Mouse (Mus musculus) liver, embryonic 12.5 days (tissue): ENCODE measurements around the gene Zfp652. TPM values are rescaled to one million over a fixed set of nuclear protein-coding genes. Genes with fewer than 3 reads are reported as not detected.

Source experiments
- ATAC-seq: fragments of 200-750 bp; cut with Nextera tagmentation; 2 replicates; pipeline ENCODE4 v1.8.0; 2017; ENCODE audit warnings: moderate number of reproducible peaks, mild to moderate bottlenecking, moderate library complexity
- H3K27ac ChIP-seq: fragments of 300-500 bp; sonication (generic); 2 replicates; pipeline ENCODE4 v1.5.1; 2016; ENCODE audit warnings: mild to moderate bottlenecking
- H3K27me3 ChIP-seq: fragments of 300-500 bp; sonication (generic); replicated peaks from 2 replicates; pipeline ENCODE4 v1.6.1; 2016; ENCODE audit warnings: mild to moderate bottlenecking, moderate library complexity
- H3K36me3 ChIP-seq: fragments of 300-500 bp; sonication (generic); 2 replicates; pipeline ENCODE4 v1.6.1; 2016; ENCODE audit warnings: mild to moderate bottlenecking, moderate library complexity
- H3K4me1 ChIP-seq: fragments of 300-500 bp; sonication (generic); 2 replicates; pipeline ENCODE4 v1.6.1; 2016
- H3K4me2 ChIP-seq: fragments of 300-500 bp; sonication (generic); 2 replicates; pipeline ENCODE4 v1.6.1; 2016; ENCODE audit warnings: mild to moderate bottlenecking, moderate library complexity
- H3K4me3 ChIP-seq: fragments of 300-500 bp; sonication (generic); 2 replicates; pipeline ENCODE4 v1.5.1; 2016; ENCODE audit warnings: mild to moderate bottlenecking, moderate library complexity
- H3K9ac ChIP-seq: fragments of 300-500 bp; sonication (generic); 2 replicates; pipeline ENCODE4 v1.6.1; 2016; ENCODE audit warnings: mild to moderate bottlenecking, moderate library complexity
- H3K9me3 ChIP-seq: fragments of 300-500 bp; sonication (generic); replicated peaks from 2 replicates; pipeline ENCODE4 v1.6.1; 2016; ENCODE audit warnings: mild to moderate bottlenecking, moderate library complexity
- WGBS: fragments of 180-500 bp; shearing (Covaris S2); methylation state at CpG from one replicate; pipeline ENCODE4 v1.1.7; 2016; ENCODE audit not compliant: insufficient replicate concordance; 5-methylcytosine and 5-hydroxymethylcytosine counted together
- polyA plus RNA-seq: library from polyadenylated mRNA; unstranded; fragments of >200 nt; fragmentation: Nextera tagmentation; extraction: Ambion mirVana; gene quantifications from 2 replicates; pipeline ENCODE4 v1.2.1, GENCODE M21; 2016

Zfp652 gene
- polyA plus RNA-seq, 1 experiment from 2014 or later = 8.9 TPM

DNA sequence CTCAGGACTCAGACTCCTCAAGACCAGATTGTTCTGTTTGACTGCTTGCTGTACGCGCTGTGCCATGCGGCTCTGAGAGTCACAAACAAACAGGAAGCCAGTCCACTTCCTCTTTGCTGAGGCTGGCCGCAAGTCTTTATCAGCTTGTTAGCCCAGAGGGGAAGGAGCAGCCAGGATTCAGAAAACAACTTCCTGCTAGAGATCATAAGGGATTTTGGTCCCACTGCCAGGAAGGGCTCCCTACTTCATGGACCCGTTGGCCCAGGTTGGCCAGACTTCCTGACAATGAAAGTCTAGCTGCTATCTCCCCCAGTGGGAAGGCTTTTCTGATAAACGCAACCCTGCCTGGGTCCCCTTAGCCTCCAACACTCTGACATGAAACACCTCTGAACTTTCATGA, 24.0 kb upstream of the Zfp652 start:
- Histone ChIP-seq H3K36me3 (0 out of 2 replicates have a peak, but pooled peaks cover 4% of the 10 kb centered on the region), H3K4me2 (peak overlapping the region; percentile 71), H3K4me1 (peaks cover 62% of the 10 kb centered on the region), H3K4me3 (peak overlapping the region; percentile 31), H3K9me3 (no peaks in the 10 kb centered on the region), H3K27me3 (no peaks in the 10 kb centered on the region), H3K27ac (peak overlapping the region; percentile 91), H3K9ac (peak overlapping the region; percentile 51)
- peak; percentile 55 for ATAC-seq
- WGBS = 18% methylated on average over 6 of the region's 6 CpGs

DNA sequence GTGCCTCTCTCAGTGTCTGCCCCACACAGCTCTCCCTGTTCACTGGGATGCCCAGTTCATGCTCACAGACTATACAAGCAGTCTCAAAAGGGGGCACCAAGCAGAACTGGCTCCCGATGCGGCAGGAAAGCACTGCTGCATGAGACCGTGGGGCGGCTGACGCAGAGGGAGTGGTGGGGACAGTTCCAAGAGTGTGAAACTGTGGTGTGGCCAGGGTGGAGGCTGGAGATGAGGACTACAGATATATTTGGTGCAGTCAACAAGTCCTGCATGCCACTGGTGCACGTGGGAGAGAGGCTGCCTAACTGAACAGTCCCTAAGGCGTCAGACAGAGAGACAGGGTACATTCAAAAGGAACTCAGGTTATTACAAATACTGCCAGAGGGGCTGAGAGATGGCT, 23.5 kb upstream of the Zfp652 start:
- peak overlapping the region; percentile 31 for H3K4me3 ChIP-seq
- peaks cover 62% of the 10 kb centered on the region for H3K4me1 ChIP-seq
- H3K27me3 ChIP-seq = no peaks in the 10 kb centered on the region
- no peaks in the 10 kb centered on the region for H3K36me3 ChIP-seq
- H3K4me2 ChIP-seq = peak overlapping the region; percentile 71
- peak; percentile 88 for ATAC-seq
- H3K27ac ChIP-seq = peak overlapping the region; percentile 91
- WGBS = 15% methylated on average over 7 of the region's 7 CpGs
- no peaks in the 10 kb centered on the region for H3K9me3 ChIP-seq
- peak overlapping the region; percentile 51 for H3K9ac ChIP-seq

DNA sequence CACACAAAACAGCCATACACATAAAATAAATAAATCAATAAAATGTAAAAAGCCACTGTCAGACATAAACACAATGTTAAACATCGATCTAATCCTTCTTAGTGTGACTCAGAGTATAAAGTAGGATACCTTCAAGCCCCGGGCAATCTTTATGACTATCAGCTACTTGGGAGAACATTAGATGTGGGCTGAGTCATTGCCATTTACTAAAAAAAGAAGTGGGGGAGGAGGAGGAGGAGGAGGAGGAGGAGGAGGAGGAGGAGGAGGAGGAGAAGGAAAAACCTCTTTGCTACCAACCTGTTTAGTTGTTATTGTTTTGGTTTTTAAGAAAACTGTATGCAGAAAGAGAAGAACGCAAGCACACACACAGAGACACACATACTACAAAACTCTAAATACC, 22.9 kb upstream of the Zfp652 start:
- Histone ChIP-seq H3K4me1 (peaks cover 62% of the 10 kb centered on the region), H3K9ac (peak overlapping the region; percentile 51), H3K4me3 (no peak overlapping the region), H3K4me2 (peak overlapping the region; percentile 71), H3K9me3 (no peaks in the 10 kb centered on the region), H3K27ac (peak overlapping the region; percentile 91), H3K27me3 (no peaks in the 10 kb centered on the region), H3K36me3 (no peaks in the 10 kb centered on the region)
- ATAC-seq = no peak; the same call in 1 of the 2 replicates
- WGBS = 37% methylated on average over 3 of the region's 3 CpGs

DNA sequence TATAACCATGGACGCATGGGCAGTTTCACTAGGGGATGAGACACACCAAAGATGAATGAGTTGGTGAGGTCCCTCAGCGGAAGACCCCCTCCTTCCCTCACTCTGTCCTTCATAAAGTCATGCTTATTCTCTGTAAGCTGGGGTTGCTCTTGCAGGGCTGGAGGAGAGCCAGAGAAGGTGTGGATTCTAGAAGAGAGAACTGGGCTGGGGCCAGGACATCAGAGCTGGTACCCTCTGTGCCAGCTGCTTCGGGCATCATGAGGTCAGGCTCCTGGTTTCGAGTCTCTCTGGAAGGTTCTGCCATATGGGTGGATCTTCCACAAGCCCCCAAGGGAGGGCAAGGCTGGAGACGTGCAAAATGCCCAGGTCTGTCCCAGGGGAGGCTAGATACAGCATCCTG, 13.9 kb upstream of the Zfp652 start:
- peaks cover 29% of the 10 kb centered on the region for H3K4me1 ChIP-seq
- no peaks in the 10 kb centered on the region for H3K27me3 ChIP-seq
- no peak overlapping the region for H3K27ac ChIP-seq
- no peaks in the 10 kb centered on the region for H3K9me3 ChIP-seq
- WGBS = 78% methylated on average over 5 of the region's 5 CpGs
- H3K4me2 ChIP-seq = no peak overlapping the region
- no peak for ATAC-seq
- no peaks in the 10 kb centered on the region for H3K36me3 ChIP-seq
- H3K4me3 ChIP-seq = no peak overlapping the region
- no peak overlapping the region for H3K9ac ChIP-seq

DNA sequence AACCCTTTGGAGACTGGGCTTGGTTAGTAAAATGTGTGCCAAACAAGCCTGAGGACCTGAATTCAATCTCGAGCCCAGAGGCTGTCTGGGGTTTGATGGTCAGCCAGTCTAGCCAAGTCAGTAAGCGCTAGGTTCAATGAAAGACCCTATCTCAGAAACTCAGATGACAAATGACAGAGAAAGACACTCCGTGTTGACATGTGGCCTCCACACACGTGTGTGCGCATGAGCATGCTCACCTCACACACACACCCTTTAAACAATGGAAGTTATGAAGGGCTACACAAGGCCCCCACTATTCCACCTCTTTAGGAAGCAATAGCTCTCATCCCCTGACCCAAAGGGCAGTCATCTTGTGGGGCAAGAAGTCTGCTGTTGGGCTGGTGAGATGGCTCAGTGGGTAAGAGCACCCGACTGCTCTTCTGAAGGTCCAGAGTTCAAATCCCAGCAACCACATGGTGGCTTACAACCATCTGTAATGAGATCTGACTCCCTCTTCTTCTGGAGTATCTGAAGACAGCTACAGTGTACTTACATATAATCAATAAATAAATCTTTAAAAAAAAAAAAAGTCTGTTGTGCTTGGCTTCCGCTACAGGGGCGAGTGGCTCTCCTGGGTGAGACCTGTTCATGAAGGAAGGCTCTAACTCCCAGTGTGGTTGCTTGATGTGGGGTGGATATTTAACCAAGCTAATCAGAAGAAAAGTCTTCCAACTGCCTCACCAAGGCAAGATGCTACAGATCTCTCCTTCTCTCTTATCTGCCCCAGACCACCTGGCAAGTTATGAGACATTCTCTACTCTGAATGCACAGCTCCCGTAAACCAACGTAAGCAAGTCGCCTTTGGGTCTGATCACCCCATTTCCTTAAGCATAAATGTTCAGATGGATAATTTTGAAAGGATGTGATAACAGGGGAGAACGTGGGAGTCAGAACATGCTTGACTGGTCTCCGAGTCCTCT, 11.4 kb upstream of the Zfp652 start:
- WGBS = 46% methylated on average over 13 of the region's 13 CpGs
- Histone ChIP-seq H3K9ac (0 out of 2 replicates have a peak overlapping the region, but pooled peaks have one; percentile 43), H3K4me3 (no peak overlapping the region), H3K27me3 (no peaks in the 10 kb centered on the region), H3K4me1 (peaks cover 26% of the 10 kb centered on the region), H3K4me2 (peak overlapping the region; percentile 44), H3K36me3 (no peaks in the 10 kb centered on the region), H3K9me3 (no peaks in the 10 kb centered on the region), H3K27ac (peak overlapping the region; percentile 89)
- ATAC-seq = peak; percentile 89

DNA sequence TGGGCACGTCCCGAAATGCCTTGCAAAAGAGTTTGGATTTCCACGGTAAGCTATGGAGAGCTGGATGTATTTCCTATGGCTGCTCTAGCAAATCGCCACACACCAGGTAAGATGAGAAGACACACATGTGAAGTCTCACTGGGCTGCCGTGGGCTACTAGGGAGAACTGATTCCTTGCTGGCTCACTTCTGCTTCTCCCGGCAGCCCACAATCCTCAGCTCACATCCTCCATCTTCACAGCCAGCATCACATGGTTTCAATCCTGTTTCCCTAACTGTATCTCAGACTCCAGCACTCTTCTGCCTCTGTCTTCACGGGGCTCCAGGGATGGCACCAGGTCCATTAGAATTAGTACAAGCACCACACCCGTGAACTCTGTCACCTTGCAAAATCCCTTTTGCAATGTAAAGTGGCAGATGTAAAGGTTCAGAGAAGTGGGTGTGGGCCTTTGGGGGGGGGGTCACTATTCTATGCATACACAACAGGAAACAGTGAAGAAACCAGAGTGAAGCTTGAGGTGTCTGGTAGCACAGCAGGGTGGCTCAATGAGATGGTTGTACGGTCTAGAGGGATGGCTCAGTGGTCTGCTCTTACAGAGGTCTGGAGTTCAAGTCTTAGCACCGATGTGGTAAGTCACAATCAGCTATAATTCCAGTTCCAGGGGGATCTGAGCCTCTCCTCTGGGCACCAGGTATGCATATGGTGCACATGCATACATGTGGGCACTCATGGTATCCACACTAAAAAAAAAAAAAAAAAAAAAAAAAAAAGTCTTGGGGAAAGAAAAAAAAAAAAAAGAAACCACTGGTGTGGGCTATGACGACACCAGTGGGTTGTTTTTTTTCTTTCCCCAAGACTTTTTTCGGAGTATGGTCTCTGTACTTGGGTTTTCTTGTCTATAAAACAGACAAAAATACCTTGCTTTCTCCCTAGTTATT, 8.2 kb upstream of the Zfp652 start:
- Histone ChIP-seq H3K27me3 (no peaks in the 10 kb centered on the region), H3K4me2 (no peak overlapping the region), H3K4me3 (no peak overlapping the region), H3K9me3 (no peaks in the 10 kb centered on the region), H3K27ac (no peak overlapping the region), H3K4me1 (peaks cover 44% of the 10 kb centered on the region), H3K9ac (no peak overlapping the region), H3K36me3 (no peaks in the 10 kb centered on the region)
- ATAC-seq = no peak
- 76% methylated on average over 12 of the region's 12 CpGs for WGBS

DNA sequence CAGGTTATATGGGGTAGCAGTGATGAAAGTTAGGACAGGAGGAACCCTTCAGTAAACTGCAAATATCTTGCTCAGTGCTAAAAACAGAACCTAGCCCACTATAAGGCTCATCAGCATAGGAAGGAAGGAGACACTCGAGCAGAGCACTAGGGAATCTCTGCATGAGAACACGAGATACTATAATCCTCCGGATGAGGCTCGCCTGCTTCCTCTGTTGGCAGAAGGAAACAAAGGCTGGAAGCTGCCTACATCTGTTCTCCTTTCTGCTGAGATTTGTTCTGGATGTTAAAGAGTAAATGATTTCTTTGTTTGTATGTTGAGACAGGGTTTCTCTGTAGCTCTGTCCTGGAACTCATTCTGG, 7.5 kb upstream of the Zfp652 start:
- no peak overlapping the region; the same call in 1 of the 2 replicates for H3K27ac ChIP-seq
- H3K9ac ChIP-seq = no peak overlapping the region
- ATAC-seq = no peak
- H3K27me3 ChIP-seq = no peaks in the 10 kb centered on the region
- no peak overlapping the region for H3K4me3 ChIP-seq
- no peaks in the 10 kb centered on the region for H3K36me3 ChIP-seq
- peaks cover 48% of the 10 kb centered on the region for H3K4me1 ChIP-seq
- H3K4me2 ChIP-seq = no peak overlapping the region
- no peaks in the 10 kb centered on the region for H3K9me3 ChIP-seq
- WGBS = 54% methylated on average over 4 of the region's 4 CpGs

DNA sequence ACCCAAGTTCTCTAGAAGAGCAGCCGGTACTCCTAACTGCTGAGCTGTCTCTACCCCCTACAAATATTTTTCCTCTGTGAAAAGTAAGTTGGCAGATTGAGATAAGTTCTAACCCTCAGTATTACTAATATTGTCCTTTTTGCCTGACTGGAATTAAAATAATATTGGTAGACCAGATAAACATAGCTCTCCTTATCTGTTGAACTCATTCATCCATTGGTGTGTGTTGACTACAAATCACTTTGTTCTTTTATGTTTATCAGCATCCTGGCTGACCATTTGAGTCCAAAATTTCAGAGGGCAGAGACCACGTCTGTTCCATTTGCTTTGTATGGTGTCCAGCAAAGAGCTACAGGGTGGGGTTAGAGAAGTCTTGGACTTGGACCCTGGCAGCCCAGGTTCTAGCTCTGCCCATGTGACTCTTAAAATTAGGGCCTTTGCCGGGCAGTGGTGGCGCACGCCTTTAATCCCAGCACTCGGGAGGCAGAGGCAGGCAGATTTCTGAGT, 2.9 kb upstream of the Zfp652 start:
- 71% methylated on average over 6 of the region's 6 CpGs for WGBS
- ATAC-seq = no peak
- H3K36me3 ChIP-seq = no peaks in the 10 kb centered on the region

DNA sequence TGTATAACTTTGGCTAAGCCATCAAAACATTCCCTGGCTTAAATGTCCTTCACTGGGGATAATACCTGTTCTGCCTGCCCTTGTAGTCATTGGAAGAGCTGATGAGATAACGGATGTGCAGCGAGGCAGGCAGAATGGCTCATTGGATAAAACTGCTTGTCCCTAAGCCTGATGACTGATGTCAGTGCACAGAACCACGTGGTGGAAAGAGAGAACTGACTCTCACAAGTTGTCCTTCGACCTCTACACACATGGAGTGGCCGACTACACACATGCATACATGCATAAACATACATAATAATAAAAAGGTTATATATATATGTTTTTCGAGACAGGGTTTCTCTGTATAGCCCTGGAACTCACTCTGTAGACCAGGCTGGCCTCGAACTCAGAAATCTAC, 2.0 kb upstream of the Zfp652 start:
- H3K4me1 ChIP-seq = peaks cover 59% of the 10 kb centered on the region
- no peaks in the 10 kb centered on the region for H3K9me3 ChIP-seq
- no peak overlapping the region for H3K4me3 ChIP-seq
- WGBS = 63% methylated on average over 7 of the region's 7 CpGs
- H3K4me2 ChIP-seq = no peak overlapping the region
- H3K27me3 ChIP-seq = no peaks in the 10 kb centered on the region
- H3K9ac ChIP-seq = no peak overlapping the region
- H3K27ac ChIP-seq = no peak overlapping the region
- H3K36me3 ChIP-seq = no peaks in the 10 kb centered on the region
- ATAC-seq = no peak

More for the DNA sequence above, 2.9 kb upstream of the Zfp652 start:
- Histone ChIP-seq H3K27me3 (no peaks in the 10 kb centered on the region), H3K4me3 (no peak overlapping the region), H3K9ac (no peak overlapping the region), H3K4me2 (no peak overlapping the region), H3K27ac (no peak overlapping the region), H3K4me1 (peaks cover 50% of the 10 kb centered on the region), H3K9me3 (no peaks in the 10 kb centered on the region)

DNA sequence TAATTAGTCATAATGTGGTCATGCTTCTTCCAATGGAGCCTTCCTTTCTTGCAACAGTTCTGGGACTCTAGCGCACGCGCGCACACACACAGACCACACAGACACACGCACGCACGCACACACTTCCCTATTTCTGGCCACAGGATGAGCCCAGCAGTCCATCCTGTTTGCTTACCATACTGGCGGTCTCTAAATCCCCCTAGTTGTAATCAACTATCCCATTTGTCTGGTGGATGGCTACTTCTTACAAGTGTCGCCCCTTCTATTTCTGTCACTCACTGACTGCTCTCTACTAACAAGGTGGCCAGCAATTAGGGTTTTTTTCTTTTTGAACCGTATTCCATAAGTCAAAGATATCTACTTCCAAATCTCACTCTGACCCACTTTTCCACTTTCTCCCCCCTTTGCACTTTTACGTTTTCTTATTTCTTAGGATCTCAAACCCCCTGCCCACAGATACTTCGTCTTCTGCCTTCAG, 349 bp upstream of the Zfp652 start:
- peak overlapping the region; percentile 81 for H3K4me3 ChIP-seq
- no peaks in the 10 kb centered on the region for H3K36me3 ChIP-seq
- peak overlapping the region; percentile 97 for H3K27ac ChIP-seq
- peaks cover 63% of the 10 kb centered on the region for H3K4me1 ChIP-seq
- peak overlapping the region; percentile 98 for H3K9ac ChIP-seq
- no peaks in the 10 kb centered on the region for H3K9me3 ChIP-seq
- H3K27me3 ChIP-seq = no peaks in the 10 kb centered on the region
- 7% methylated on average over 12 of the region's 12 CpGs for WGBS
- peak overlapping the region; percentile 95 for H3K4me2 ChIP-seq
- ATAC-seq = peak; percentile 23; the same call in 1 of the 2 replicates

DNA sequence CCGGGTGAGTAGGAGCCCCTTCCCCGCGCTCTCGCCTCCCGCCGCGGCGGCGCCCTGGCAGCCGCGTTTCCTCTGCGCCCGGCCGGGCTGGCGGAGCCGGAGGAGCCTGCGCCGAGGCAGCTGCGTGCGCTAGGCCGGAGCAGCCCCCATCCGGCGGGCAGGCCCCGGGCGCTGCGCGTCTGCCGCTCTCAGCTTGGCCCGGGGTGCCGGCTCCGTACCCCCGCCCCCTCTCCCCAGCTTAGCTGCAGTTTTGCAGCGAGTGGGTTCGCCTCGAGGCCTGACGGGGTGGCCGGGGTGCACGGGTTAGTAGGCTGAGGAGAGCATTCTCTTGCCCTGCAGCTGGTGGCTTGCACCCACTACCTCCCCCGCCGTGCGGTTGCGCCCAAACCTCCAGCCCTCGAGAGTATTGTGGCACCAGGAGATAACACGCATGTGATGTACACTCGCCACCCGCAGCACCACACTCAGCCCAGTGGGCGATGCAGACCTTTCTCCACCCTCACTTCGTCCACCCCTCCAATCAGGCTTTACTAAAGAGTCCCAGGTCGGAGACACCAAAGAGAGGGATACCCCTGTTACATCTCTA, 845 bp downstream of the Zfp652 start:
- Histone ChIP-seq H3K9me3 (no peaks in the 10 kb centered on the region), H3K36me3 (no peaks in the 10 kb centered on the region), H3K4me2 (peak overlapping the region; percentile 95), H3K27me3 (no peaks in the 10 kb centered on the region), H3K9ac (peak overlapping the region; percentile 98), H3K4me3 (peak overlapping the region; percentile 81), H3K4me1 (peaks cover 56% of the 10 kb centered on the region), H3K27ac (peak overlapping the region; percentile 97)
- WGBS = under 1% methylated on average over 40 of the region's 49 CpGs
- ATAC-seq = peak; percentile 63
